Mouse (Mus musculus) limb, embryonic 15.5 days (tissue): ENCODE data around the gene Izumo3. TPM values are rescaled to one million over a fixed set of nuclear protein-coding genes. Genes with fewer than 3 reads are reported as not detected.
"Not testable (repeated sequence)": the region's sequence is repeated elsewhere in the genome, so short reads cannot be mapped to it uniquely, and the experiment has no call there.

Experiments
- ATAC-seq: fragments of 200-750 bp; cut with Nextera tagmentation; 2 replicates; pipeline ENCODE4 v1.8.0; 2017; ENCODE audit warnings: low read depth, moderate TSS enrichment; ENCODE audit not compliant: insufficient number of reproducible peaks, low FRiP score, low TSS enrichment
- H3K27ac ChIP-seq: fragments of 300-500 bp; sonication (generic); 2 replicates; pipeline ENCODE4 v1.5.1; 2015; ENCODE audit warnings: moderate library complexity, mild to moderate bottlenecking, inconsistent platforms
- H3K27me3 ChIP-seq: fragments of 300-500 bp; sonication (generic); 2 replicates; pipeline ENCODE4 v1.6.1; 2015; ENCODE audit warnings: inconsistent platforms
- H3K36me3 ChIP-seq: fragments of 300-500 bp; sonication (generic); 2 replicates; pipeline ENCODE4 v1.6.1; 2015; ENCODE audit warnings: inconsistent platforms
- H3K4me1 ChIP-seq: fragments of 300-500 bp; sonication (generic); 2 replicates; pipeline ENCODE4 v1.6.1; 2015; ENCODE audit warnings: inconsistent platforms
- H3K4me2 ChIP-seq: fragments of 300-500 bp; sonication (generic); 2 replicates; pipeline ENCODE4 v1.6.1; 2015; ENCODE audit warnings: mild to moderate bottlenecking, inconsistent platforms
- H3K4me3 ChIP-seq: fragments of 300-500 bp; sonication (generic); 2 replicates; pipeline ENCODE4 v1.5.1; 2015; ENCODE audit warnings: mild to moderate bottlenecking, inconsistent platforms
- H3K9ac ChIP-seq: fragments of 300-500 bp; sonication (generic); 2 replicates; pipeline ENCODE4 v1.6.1; 2015; ENCODE audit warnings: inconsistent platforms
- H3K9me3 ChIP-seq: fragments of 300-500 bp; sonication (generic); 2 replicates; pipeline ENCODE4 v1.6.1; 2016; ENCODE audit warnings: inconsistent platforms
- WGBS: fragments of 180-500 bp; shearing (Covaris S2); methylation state at CpG from one replicate; pipeline ENCODE4 v1.1.7; 2015; 5-methylcytosine and 5-hydroxymethylcytosine counted together
- polyA plus RNA-seq: library from polyadenylated mRNA; unstranded; fragments of >200 nt; fragmentation: Nextera tagmentation; extraction: Ambion mirVana; gene quantifications from 2 replicates; pipeline ENCODE4 v1.2.1, GENCODE M21; 2015

Izumo3 gene
- polyA plus RNA-seq, result not detected in 2 replicates

DNA sequence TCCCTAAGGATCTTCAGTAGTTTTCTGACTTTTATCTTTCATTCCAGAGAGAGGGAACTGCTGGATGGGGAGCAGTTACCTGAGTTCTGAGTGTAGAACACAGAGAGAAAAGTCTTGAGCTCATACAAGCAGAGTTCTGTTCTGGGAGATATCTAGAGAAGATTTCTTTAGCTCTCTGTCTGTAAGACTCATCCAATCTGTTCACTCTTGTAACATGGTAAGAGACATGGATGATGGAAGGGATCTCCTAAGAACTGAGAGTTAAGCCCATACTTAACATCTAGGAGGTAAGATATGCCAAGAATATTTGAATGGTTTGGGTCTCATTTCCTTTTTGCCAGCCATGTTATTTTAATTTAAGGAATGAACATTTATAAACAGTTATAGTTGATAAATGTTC, at the start of gene Izumo3:
Gene Izumo3, minus strand, starts transcription at position 101 of the 400 bp plus-strand sequence.
- no peaks in the 10 kb centered on the region for H3K9me3 ChIP-seq
- ATAC-seq, result no peak
- no peak within 1 kb of the TSS for H3K9ac ChIP-seq
- H3K4me3 ChIP-seq, result no peak within 1 kb of the TSS
- H3K27ac ChIP-seq, result no peak within 1 kb of the TSS
- H3K27me3 ChIP-seq, result no peaks in the 10 kb centered on the region
- H3K36me3 ChIP-seq, result no peaks in the 10 kb centered on the region
- H3K4me1 ChIP-seq, result no peaks in the 10 kb centered on the region
- H3K4me2 ChIP-seq, result no peak within 1 kb of the TSS

GRCm38 (mm10) chr4:92191649-92192048, 44.6 kb upstream of the Izumo3 start, which contains the start of gene Gm12666:
Gm12666 (minus strand) TSS chr4:92191749.
- not testable (repeated sequence) for H3K36me3 ChIP-seq, H3K4me2 ChIP-seq, ATAC-seq, H3K9ac ChIP-seq, H3K4me3 ChIP-seq, H3K9me3 ChIP-seq, H3K27ac ChIP-seq, H3K4me1 ChIP-seq, H3K27me3 ChIP-seq
- 73% methylated on average over 1 of the region's 1 CpGs for WGBS

GRCm38 (mm10) chr4:92152646-92153045, 5.6 kb upstream of the Izumo3 start:
- 86% methylated on average over 1 of the region's 1 CpGs for WGBS

DNA sequence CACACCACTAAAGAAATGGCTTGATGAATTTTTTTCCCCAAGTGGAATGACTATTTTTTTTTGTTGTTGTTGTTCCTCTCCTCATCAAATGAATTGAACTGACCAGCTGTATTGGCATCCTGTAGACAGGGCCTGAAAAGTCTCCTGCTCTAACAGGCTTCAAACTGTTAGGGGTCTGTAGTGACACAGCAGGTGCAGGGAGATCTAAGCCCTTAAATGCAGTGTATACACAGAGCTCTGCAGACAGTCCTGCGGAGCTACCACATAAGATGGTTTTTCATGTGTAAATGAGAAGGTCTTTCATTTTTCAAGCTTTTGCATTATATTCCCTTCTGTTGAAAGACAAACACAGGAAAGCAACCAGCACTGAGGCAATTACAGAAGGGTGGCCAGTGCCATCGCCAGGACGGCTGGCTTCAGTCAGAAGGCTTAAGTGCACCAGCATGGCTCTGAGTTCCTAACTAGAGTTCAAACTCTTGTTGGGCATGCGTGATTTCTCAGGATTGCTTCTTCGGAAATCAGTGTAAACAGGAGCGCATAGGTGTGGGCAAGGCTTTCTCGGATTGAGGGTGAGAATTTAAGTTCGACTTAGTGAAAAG, 35.5 kb downstream of the Izumo3 start:
- Histone ChIP-seq H3K4me3 (no peak overlapping the region), H3K27me3 (no peaks in the 10 kb centered on the region), H3K9me3 (no peaks in the 10 kb centered on the region), H3K9ac (no peak overlapping the region), H3K36me3 (no peaks in the 10 kb centered on the region), H3K4me1 (no peaks in the 10 kb centered on the region), H3K4me2 (no peak overlapping the region), H3K27ac (no peak overlapping the region)
- ATAC-seq, result no peak
- WGBS, result 49% methylated on average over 8 of the region's 8 CpGs

More at GRCm38 (mm10) chr4:92152646-92153045, 5.6 kb upstream of the Izumo3 start:
- H3K27ac ChIP-seq, result no peak overlapping the region
- no peaks in the 10 kb centered on the region for H3K4me1 ChIP-seq
- H3K27me3 ChIP-seq, result no peaks in the 10 kb centered on the region
- peaks cover 4% of the 10 kb centered on the region; the same call in 1 of the 2 replicates for H3K9me3 ChIP-seq
- no peak overlapping the region for H3K4me3 ChIP-seq
- no peak for ATAC-seq
- no peak overlapping the region for H3K4me2 ChIP-seq
- no peak overlapping the region for H3K9ac ChIP-seq
- H3K36me3 ChIP-seq, result no peaks in the 10 kb centered on the region

DNA sequence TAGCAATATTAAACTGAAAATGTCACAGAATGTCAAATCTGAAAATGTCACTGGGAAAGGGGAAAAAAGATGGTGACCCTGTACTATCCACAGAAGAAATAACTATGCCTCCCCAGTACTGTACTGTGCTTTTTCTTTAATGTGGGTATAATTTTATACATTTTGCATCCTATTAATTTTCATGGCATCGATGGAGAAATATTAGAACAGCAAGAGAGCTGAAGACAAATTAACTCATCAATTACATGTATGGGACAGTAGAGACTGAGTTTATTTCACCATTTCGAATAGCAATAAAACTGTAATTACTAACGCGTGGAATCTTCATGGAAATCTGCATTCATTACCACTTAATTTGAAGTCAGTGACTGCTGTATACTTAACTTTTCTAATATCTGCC, 49.6 kb downstream of the Izumo3 start:
- WGBS, result 85% methylated on average over 4 of the region's 4 CpGs
- Histone ChIP-seq H3K9me3 (no peaks in the 10 kb centered on the region), H3K4me1 (no peaks in the 10 kb centered on the region)

GRCm38 (mm10) chr4:92095951-92096350, 51.1 kb downstream of the Izumo3 start:
- Histone ChIP-seq H3K4me3 (no peak overlapping the region), H3K27ac (no peak overlapping the region), H3K4me2 (no peak overlapping the region), H3K4me1 (no peaks in the 10 kb centered on the region), H3K27me3 (no peaks in the 10 kb centered on the region), H3K9me3 (no peaks in the 10 kb centered on the region), H3K9ac (no peak overlapping the region), H3K36me3 (no peaks in the 10 kb centered on the region)
- ATAC-seq, result no peak
- 53% methylated on average over 1 of the region's 1 CpGs for WGBS

More for the DNA sequence above, 49.6 kb downstream of the Izumo3 start:
- no peak overlapping the region for H3K9ac ChIP-seq
- no peaks in the 10 kb centered on the region for H3K36me3 ChIP-seq
- ATAC-seq, result no peak
- H3K4me3 ChIP-seq, result no peak overlapping the region
- H3K4me2 ChIP-seq, result no peak overlapping the region
- no peak overlapping the region for H3K27ac ChIP-seq
- H3K27me3 ChIP-seq, result no peaks in the 10 kb centered on the region

Other genes with a start within 250 kb of the Izumo3 start
- not detected in 2 replicates for gene Gm12666, start 44.5 kb upstream of the Izumo3 start, polyA plus RNA-seq